Mouse (Mus musculus) heart, postnatal 0 days (tissue): ENCODE data around the gene Klf15. TPM values are rescaled to one million over a fixed set of nuclear protein-coding genes. Genes with fewer than 3 reads are reported as not detected.

Experiments used
- ATAC-seq: fragments of 200-750 bp; cut with Nextera tagmentation; 2 replicates; pipeline ENCODE4 v1.8.0; 2017; ENCODE audit warnings: low read depth, moderate number of reproducible peaks, moderate library complexity; ENCODE audit not compliant: insufficient read depth
- DNase-seq: peaks from one replicate; pipeline ENCODE4 v3.0.0-alpha.2; 2016; ENCODE audit warnings: low spot score
- H3K27ac ChIP-seq: fragments of 300-500 bp; sonication (generic); 2 replicates; pipeline ENCODE4 v1.5.1; 2014; ENCODE audit warnings: low read depth, mild to moderate bottlenecking
- H3K27me3 ChIP-seq: fragments of 300-500 bp; sonication (generic); 2 replicates; pipeline ENCODE4 v1.6.1; 2014; ENCODE audit warnings: low read length, mixed read lengths; ENCODE audit not compliant: control insufficient read depth, insufficient read depth
- H3K36me3 ChIP-seq: fragments of 300-500 bp; sonication (generic); replicated peaks from 2 replicates; pipeline ENCODE4 v1.6.1; 2014; ENCODE audit warnings: low read length, mixed read lengths; ENCODE audit not compliant: control insufficient read depth, insufficient read depth
- H3K4me1 ChIP-seq: fragments of 300-500 bp; sonication (generic); 2 replicates; pipeline ENCODE4 v1.6.1; 2014; ENCODE audit warnings: antibody characterized with exemption; ENCODE audit not compliant: control insufficient read depth, insufficient read depth
- H3K4me2 ChIP-seq: fragments of 300-500 bp; sonication (generic); 2 replicates; pipeline ENCODE4 v1.6.1; 2014; ENCODE audit warnings: low read depth, mild to moderate bottlenecking, low read length, moderate library complexity
- H3K4me3 ChIP-seq: fragments of 300-500 bp; sonication (generic); 2 replicates; pipeline ENCODE4 v1.5.1; 2014; ENCODE audit warnings: low read depth, low read length
- H3K9ac ChIP-seq: fragments of 300-500 bp; sonication (generic); replicated peaks from 2 replicates; pipeline ENCODE4 v1.6.1; 2014; ENCODE audit warnings: low read depth, low read length, mixed read lengths
- H3K9me3 ChIP-seq: fragments of 300-500 bp; sonication (generic); replicated peaks from 2 replicates; pipeline ENCODE4 v1.6.1; 2016; ENCODE audit warnings: low read length; ENCODE audit not compliant: control insufficient read depth
- CTCF ChIP-seq: IDR thresholded peaks from 2 replicates; pipeline ENCODE4 v1.5.1; 2016; ENCODE audit warnings: antibody characterized with exemption, control low read depth, low read depth
- EP300 ChIP-seq: IDR thresholded peaks from 2 replicates; pipeline ENCODE4 v1.6.1; 2016; ENCODE audit warnings: antibody characterized with exemption, low read depth
- WGBS: fragments of 180-500 bp; shearing (Covaris S2); extraction: QIAGEN DNeasy Blood & Tissue Kit; methylation state at CpG from one replicate; pipeline ENCODE4 v1.1.7; 2014; 5-methylcytosine and 5-hydroxymethylcytosine counted together
- polyA plus RNA-seq: library from polyadenylated mRNA; unstranded; fragments of >200 nt; fragmentation: Nextera tagmentation; extraction: Ambion mirVana; gene quantifications from 2 replicates; pipeline ENCODE4 v1.2.1, GENCODE M21; 2015
- total RNA-seq: library from RNA; depleted of rRNA; stranded (reverse); fragments of >200 nt; gene quantifications from 2 replicates; pipeline ENCODE4 v1.2.3, GENCODE M21; 2014; ENCODE audit warnings: low replicate concordance

Klf15 gene
- total and polyA plus RNA-seq, 2 experiments from 2014 or later = 15.6 to 56.9 TPM

DNA sequence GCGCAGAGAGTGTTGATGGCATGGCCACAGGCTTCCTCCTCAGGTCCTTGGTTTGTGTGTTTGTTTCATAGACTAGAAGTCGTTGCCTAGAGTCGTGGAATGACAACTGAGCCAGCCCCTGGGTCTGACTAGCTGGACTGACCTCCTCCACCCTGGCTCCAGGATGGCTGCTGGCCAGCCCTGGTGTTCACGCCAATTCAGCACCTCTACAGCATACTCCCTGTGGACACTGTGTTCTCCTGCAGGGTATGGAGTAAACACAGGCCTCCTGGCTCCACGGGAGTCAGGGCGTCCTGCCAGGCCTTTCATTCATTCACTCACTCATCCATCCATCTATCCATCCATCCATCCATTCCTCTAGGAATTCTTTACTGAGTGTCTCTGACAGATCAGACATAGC is 46.7 kb downstream of the Klf15 start:
- ATAC-seq = peak; percentile 86
- Histone ChIP-seq H3K9ac (no peak overlapping the region), H3K4me2 (no peak overlapping the region), H3K9me3 (no peaks in the 10 kb centered on the region), H3K27me3 (no peaks in the 10 kb centered on the region), H3K4me1 (peaks cover 36% of the 10 kb centered on the region), H3K27ac (peak overlapping the region; percentile 93), H3K4me3 (no peak overlapping the region), H3K36me3 (no peaks in the 10 kb centered on the region)
- peak; percentile 89 for DNase-seq
- TF ChIP-seq EP300 (peak; percentile 83), CTCF (no peak)
- 30% methylated on average over 6 of the region's 6 CpGs for WGBS

- TF ChIP-seq CTCF = no peak
- no peak for TF ChIP-seq EP300
- H3K4me1 ChIP-seq = peaks cover 21% of the 10 kb centered on the region
- 91% methylated on average over 5 of the region's 5 CpGs for WGBS
- DNase-seq (no peak), ATAC-seq (no peak)
- no peaks in the 10 kb centered on the region for H3K27me3 ChIP-seq
- H3K4me3 ChIP-seq = no peak overlapping the region
- H3K36me3 ChIP-seq = no peaks in the 10 kb centered on the region
- no peak overlapping the region for H3K4me2 ChIP-seq
- no peaks in the 10 kb centered on the region for H3K9me3 ChIP-seq
- H3K27ac ChIP-seq = no peak overlapping the region
- H3K9ac ChIP-seq = no peak overlapping the region
Observed at GRCm38 (mm10) chr6:90512416-90512815, 50.0 kb downstream of the Klf15 start.

- WGBS = 68% methylated on average over 5 of the region's 5 CpGs
- no peak for ATAC-seq
- no peak for TF ChIP-seq CTCF
- no peak for TF ChIP-seq EP300
- no peak overlapping the region for H3K4me2 ChIP-seq
- no peak overlapping the region for H3K27ac ChIP-seq
- H3K27me3 ChIP-seq = no peaks in the 10 kb centered on the region
- H3K4me1 ChIP-seq = peaks cover 14% of the 10 kb centered on the region
- H3K4me3 ChIP-seq = no peak overlapping the region
- no peaks in the 10 kb centered on the region for H3K36me3 ChIP-seq
- DNase-seq = no peak
- no peaks in the 10 kb centered on the region for H3K9me3 ChIP-seq
- H3K9ac ChIP-seq = no peak overlapping the region
Observed at GRCm38 (mm10) chr6:90513074-90513856, 50.9 kb downstream of the Klf15 start.

DNA sequence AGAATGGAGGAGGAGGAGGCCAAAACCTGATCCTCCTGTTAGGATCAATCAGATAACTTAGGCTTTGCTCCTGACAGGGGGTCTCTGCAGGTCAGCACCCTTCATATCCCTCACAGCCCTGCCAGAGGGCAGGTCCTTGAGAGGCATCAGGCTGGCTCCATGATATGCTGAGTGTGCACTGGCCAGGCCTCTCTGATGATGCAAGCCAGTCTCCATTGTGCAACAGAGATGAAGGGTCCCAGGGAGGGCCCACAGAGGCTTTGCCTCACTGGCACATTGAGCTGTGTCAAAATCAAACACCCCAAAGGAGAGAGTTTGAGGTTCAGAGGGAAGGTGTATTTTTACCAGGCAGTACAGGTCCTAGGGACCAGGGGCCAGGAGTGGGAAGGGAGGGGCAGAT is 52.0 kb downstream of the Klf15 start:
- ATAC-seq = no peak
- H3K9ac ChIP-seq = no peak overlapping the region
- no peak overlapping the region for H3K27ac ChIP-seq

DNA sequence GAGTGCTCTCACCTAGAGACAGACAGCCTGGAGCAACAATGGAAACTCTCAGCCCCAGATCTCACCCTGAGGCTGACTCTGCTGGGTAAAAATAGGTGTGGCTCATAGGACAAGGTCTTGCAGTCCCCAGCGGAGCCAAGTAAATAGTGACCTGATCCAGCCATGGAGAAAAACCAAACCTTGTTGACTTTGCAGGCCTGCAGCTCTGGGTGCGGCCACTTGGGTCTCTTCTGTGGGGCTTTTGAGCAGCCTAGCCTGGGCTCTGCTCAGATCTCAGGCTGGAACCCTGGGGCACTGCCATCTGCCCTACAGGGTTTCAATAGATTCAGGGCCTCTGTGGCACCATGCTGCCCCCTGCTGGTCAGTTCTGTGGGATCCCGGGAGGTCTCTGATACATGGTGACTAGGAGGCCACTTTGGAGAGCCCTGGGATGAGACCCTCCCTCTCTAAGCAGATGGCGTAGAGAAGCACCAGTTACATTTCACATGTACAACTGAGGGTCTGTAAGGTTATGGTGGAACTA is 52.6 kb downstream of the Klf15 start:
- DNase-seq (peak; percentile 48), ATAC-seq (peak; percentile 89)
- H3K36me3 ChIP-seq = no peaks in the 10 kb centered on the region
- H3K27ac ChIP-seq = no peak overlapping the region; the same call in 1 of the 2 replicates
- no peak overlapping the region for H3K4me3 ChIP-seq
- no peak overlapping the region for H3K9ac ChIP-seq
- H3K4me1 ChIP-seq = peaks cover 3% of the 10 kb centered on the region; the same call in 1 of the 2 replicates
- no peak for TF ChIP-seq EP300
- peak; percentile 91 for TF ChIP-seq CTCF
- H3K27me3 ChIP-seq = no peaks in the 10 kb centered on the region
- WGBS = 23% methylated on average over 4 of the region's 4 CpGs
- H3K9me3 ChIP-seq = no peaks in the 10 kb centered on the region
- no peak overlapping the region for H3K4me2 ChIP-seq

More for the DNA sequence above, 52.0 kb downstream of the Klf15 start:
- H3K9me3 ChIP-seq = no peaks in the 10 kb centered on the region
- H3K4me2 ChIP-seq = no peak overlapping the region
- DNase-seq = no peak
- no peaks in the 10 kb centered on the region for H3K27me3 ChIP-seq
- peaks cover 9% of the 10 kb centered on the region for H3K4me1 ChIP-seq
- no peaks in the 10 kb centered on the region for H3K36me3 ChIP-seq
- no peak for TF ChIP-seq EP300
- TF ChIP-seq CTCF = no peak
- H3K4me3 ChIP-seq = no peak overlapping the region
